Mouse (Mus musculus) neural tube, embryonic 14.5 days (tissue): ENCODE results near the gene H2-DMb2. TPM values are rescaled to one million over a fixed set of nuclear protein-coding genes. Genes with fewer than 3 reads are reported as not detected.

ENCODE experiments used
- ATAC-seq: fragments of 200-750 bp; cut with Nextera tagmentation; 2 replicates; pipeline ENCODE4 v1.8.0; 2017; ENCODE audit warnings: low read depth, mild to moderate bottlenecking, moderate TSS enrichment, moderate library complexity
- H3K27ac ChIP-seq: fragments of 300-500 bp; sonication (generic); 2 replicates; pipeline ENCODE4 v1.5.1; 2014; ENCODE audit warnings: low read depth, mild to moderate bottlenecking, control low read depth, low read length, moderate library complexity, mixed read lengths
- H3K27me3 ChIP-seq: fragments of 300-500 bp; sonication (generic); 2 replicates; pipeline ENCODE4 v1.6.1; 2014; ENCODE audit warnings: low read length; ENCODE audit not compliant: control insufficient read depth, insufficient read depth
- H3K36me3 ChIP-seq: fragments of 300-500 bp; sonication (generic); 2 replicates; pipeline ENCODE4 v1.6.1; 2014; ENCODE audit warnings: low read length, mixed read lengths; ENCODE audit not compliant: control insufficient read depth, insufficient read depth
- H3K4me1 ChIP-seq: fragments of 300-500 bp; sonication (generic); 2 replicates; pipeline ENCODE4 v1.6.1; 2014; ENCODE audit warnings: low read length; ENCODE audit not compliant: control insufficient read depth, insufficient read depth
- H3K4me2 ChIP-seq: fragments of 300-500 bp; sonication (generic); 2 replicates; pipeline ENCODE4 v1.6.1; 2014; ENCODE audit warnings: mild to moderate bottlenecking, low read depth, low read length, control low read depth
- H3K4me3 ChIP-seq: fragments of 300-500 bp; sonication (generic); 2 replicates; pipeline ENCODE4 v1.5.1; 2014; ENCODE audit warnings: low read depth, low read length, control low read depth, mixed read lengths
- H3K9ac ChIP-seq: fragments of 300-500 bp; sonication (generic); replicated peaks from 2 replicates; pipeline ENCODE4 v1.6.1; 2014; ENCODE audit warnings: low read depth, mild to moderate bottlenecking, control low read depth, low read length, mixed read lengths
- H3K9me3 ChIP-seq: fragments of 300-500 bp; sonication (generic); 2 replicates; pipeline ENCODE4 v1.6.1; 2016; ENCODE audit warnings: low read length; ENCODE audit not compliant: control insufficient read depth
- WGBS: fragments of 180-500 bp; shearing (Covaris S2); extraction: QIAGEN DNeasy Blood & Tissue Kit; methylation state at CpG from one replicate; pipeline ENCODE4 v1.1.7; 2014; 5-methylcytosine and 5-hydroxymethylcytosine counted together
- polyA plus RNA-seq: library from polyadenylated mRNA; unstranded; fragments of >200 nt; fragmentation: Nextera tagmentation; extraction: Ambion mirVana; gene quantifications from 2 replicates; pipeline ENCODE4 v1.2.1, GENCODE M21; 2014

Gene H2-DMb2
- polyA plus RNA-seq, 1 experiment from 2014 or later, result 0.16 TPM

DNA sequence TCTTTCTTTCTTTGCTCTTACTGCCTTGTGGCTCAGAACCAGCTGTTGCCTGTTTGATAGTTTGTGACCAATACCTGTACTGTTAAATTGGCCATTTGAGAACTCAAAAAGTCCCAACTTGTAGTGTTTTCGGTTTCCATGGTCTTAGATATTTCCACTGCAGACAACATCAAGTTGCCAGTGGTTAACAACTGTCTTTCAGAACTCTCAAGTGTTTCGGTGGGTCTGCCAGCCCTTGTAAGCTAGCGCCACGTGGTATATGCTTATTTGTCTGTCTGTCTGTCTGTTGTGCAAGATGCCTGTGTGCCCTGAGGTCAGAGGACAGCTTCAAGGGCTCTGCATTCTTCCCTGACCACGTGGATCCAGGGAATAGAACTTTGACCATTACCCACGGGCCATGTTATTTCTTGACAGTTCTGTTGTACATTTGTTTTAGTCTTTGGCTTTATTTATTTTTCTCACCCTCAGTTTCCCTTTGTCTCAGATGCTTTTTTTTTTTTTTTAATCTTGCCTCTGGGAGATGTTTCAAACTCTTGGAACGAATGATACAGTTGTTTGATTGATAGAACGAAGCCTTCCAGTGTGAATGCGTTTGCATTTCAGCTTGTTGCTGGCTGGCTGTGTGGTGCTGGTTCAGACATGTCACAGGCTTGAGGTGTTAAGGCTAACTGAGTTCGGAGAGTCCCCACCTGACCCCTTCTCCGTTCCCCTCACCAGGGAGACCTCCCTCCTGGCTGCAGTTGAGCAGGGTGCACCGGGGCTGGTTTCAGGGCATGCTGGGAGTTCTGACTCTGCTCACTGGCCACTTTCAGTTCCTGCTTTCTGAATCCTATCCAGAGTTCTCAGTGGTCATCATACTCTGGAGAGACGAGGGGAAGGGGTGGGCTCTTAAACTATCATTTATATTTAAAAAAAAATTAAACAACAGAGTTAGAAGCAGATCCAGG lies 37.1 kb downstream of the H2-DMb2 start:
- H3K4me1 ChIP-seq, result no peaks in the 10 kb centered on the region
- no peaks in the 10 kb centered on the region for H3K27me3 ChIP-seq
- ATAC-seq, result no peak
- no peak overlapping the region for H3K27ac ChIP-seq
- no peak overlapping the region for H3K4me3 ChIP-seq
- no peak overlapping the region for H3K4me2 ChIP-seq
- 74% methylated on average over 13 of the region's 13 CpGs for WGBS
- no peak overlapping the region for H3K9ac ChIP-seq
- no peaks in the 10 kb centered on the region for H3K9me3 ChIP-seq
- H3K36me3 ChIP-seq, result no peaks in the 10 kb centered on the region

DNA sequence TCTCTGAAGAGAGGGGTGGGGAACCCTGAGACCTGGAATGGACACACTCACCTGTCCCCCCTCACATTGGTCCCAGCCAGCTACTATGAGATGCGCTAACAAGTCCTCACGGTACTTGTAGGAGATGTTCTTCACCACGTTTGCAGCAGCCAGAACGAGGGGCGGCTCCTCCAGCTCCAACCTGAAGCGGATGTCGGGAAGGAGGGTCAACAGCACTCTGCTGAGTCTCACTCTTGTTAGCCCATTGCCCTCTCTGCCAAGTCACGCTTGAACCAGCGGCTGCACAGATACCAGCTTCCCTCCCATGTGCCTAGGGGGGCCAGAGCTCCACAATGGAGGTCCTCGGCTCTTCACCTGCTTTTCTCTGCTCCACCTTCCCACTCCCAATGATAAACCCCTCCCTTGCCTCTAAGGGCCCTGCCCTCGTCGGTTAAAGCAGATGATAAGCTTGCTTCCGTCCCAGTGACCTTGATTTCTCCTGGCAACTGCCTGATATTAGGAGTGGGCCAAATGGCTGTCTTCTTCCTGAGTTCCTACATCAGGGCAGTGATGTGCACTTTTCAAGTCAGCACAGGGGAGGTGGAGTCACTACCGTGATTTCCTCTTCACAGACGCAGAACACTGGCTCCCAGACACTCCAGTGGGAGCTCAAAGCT lies 40.6 kb downstream of the H2-DMb2 start:
- Histone ChIP-seq H3K27ac (no peak overlapping the region), H3K36me3 (no peaks in the 10 kb centered on the region), H3K9me3 (no peaks in the 10 kb centered on the region), H3K4me3 (no peak overlapping the region), H3K9ac (no peak overlapping the region), H3K4me2 (no peak overlapping the region), H3K4me1 (peaks cover 11% of the 10 kb centered on the region), H3K27me3 (peaks cover 22% of the 10 kb centered on the region)
- WGBS, result 75% methylated on average over 15 of the region's 15 CpGs
- no peak for ATAC-seq

DNA sequence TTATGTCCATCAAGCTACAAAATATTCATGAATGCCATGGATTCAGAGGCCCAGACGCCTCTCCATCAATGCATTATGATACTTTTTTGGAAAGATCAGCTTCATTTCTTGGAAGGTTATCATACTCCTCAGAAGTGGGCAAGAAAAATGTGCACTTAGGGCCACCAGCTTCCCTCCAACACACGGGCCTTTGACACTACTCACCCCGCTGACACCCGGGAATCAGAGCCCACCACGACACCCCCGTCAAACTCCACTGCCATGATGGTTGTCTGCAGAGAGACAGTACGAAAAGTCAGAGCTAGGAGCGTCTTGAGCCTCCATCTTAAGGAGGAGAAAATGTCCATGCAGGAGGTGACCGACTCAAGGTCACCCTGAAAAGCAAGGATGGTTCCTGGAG lies 42.4 kb downstream of the H2-DMb2 start:
- ATAC-seq, result no peak
- Histone ChIP-seq H3K27me3 (peaks cover 22% of the 10 kb centered on the region), H3K27ac (no peak overlapping the region), H3K4me1 (peaks cover 11% of the 10 kb centered on the region), H3K36me3 (no peaks in the 10 kb centered on the region), H3K4me2 (no peak overlapping the region), H3K9me3 (no peaks in the 10 kb centered on the region), H3K4me3 (no peak overlapping the region), H3K9ac (no peak overlapping the region)
- WGBS, result 91% methylated on average over 9 of the region's 9 CpGs

DNA sequence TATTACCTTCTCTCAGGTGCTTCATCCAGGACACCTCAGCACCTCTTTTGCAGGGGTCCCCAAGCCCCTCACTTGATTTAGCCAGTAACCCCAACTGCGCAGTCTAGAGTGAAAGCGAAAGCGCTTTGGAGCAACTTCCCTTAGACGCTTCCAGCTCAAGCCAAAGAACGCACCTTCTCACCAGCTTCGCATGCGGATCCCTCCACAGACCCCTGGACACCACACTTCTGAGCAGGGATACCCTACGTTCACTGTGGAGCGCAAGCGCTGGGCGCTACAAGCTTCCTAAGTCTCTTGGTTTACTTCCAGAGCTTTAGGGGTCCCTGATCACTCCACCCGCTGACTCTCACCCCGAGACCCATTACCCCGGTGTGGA lies 43.8 kb downstream of the H2-DMb2 start:
- ATAC-seq, result peak; percentile 73
- no peaks in the 10 kb centered on the region for H3K36me3 ChIP-seq

DNA sequence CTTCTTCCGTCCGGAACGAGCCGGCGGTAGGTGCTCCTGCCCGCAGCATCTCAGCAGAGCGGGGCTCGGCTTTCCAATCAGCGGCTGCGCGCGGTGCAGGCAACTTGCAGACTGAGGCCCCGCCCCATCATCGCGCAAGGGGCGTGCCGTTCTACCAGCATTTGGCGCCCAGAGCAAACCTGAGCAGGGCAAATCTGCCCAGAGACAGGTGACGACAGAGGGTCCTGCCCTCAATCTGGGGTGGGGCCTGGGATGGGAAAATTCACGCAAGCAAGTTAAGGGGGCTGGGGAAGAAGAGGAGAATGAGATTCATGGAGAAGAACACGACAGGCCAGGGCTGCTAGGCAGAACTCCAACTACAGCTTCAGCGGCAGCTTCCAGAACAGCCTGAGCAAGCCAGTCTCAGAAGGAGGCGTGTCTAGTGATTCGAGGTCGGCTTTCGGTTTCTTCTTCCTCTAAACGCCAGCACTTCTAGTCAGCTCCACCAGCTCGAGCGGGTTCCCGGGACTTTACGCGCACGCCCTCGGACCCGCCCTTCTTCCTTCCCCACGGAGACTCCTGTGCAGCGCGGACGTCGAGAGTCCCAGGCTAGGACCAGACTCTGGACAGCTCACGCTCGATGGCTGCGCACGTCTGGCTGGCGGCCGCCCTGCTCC lies 44.3 kb downstream of the H2-DMb2 start, which contains the start of the genes Tap1 and Psmb9:
Tap1 (plus strand) TSS at position 293 of the 656 bp plus-strand sequence.
Psmb9 (minus strand) TSS at position 504 of the 656 bp plus-strand sequence.
- H3K36me3 ChIP-seq, result no peaks in the 10 kb centered on the region
- peak within 1 kb of the TSS; percentile 41 for H3K9ac ChIP-seq
- H3K27me3 ChIP-seq, result peaks cover 22% of the 10 kb centered on the region
- ATAC-seq, result peak; percentile 96
- peak within 1 kb of the TSS; percentile 66 for H3K4me2 ChIP-seq
- H3K4me3 ChIP-seq, result peak within 1 kb of the TSS; percentile 36
- H3K9me3 ChIP-seq, result no peaks in the 10 kb centered on the region
- WGBS, result under 1% methylated on average over 45 of the region's 46 CpGs
- peaks cover 11% of the 10 kb centered on the region for H3K4me1 ChIP-seq
- no peak within 1 kb of the TSS for H3K27ac ChIP-seq

More for the DNA sequence above, 43.8 kb downstream of the H2-DMb2 start:
- Histone ChIP-seq H3K4me1 (peaks cover 11% of the 10 kb centered on the region), H3K27ac (no peak overlapping the region), H3K4me3 (peak overlapping the region; percentile 36), H3K4me2 (peak overlapping the region; percentile 66), H3K9ac (peak overlapping the region; percentile 41; the same call in 1 of the 2 replicates), H3K9me3 (no peaks in the 10 kb centered on the region), H3K27me3 (peaks cover 22% of the 10 kb centered on the region)
- 5% methylated on average over 14 of the region's 14 CpGs for WGBS

DNA sequence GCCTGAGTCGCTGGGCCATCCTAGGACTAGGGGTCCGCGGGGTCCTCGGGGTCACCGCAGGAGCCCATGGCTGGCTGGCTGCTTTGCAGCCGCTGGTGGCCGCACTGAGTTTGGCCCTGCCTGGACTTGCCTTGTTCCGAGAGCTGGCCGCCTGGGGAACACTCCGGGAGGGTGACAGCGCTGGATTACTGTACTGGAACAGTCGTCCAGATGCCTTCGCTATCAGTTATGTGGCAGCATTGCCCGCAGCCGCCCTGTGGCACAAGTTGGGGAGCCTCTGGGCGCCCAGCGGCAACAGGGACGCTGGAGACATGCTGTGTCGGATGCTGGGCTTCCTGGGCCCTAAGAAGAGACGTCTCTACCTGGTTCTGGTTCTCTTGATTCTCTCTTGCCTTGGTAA lies 44.9 kb downstream of the H2-DMb2 start:
- Histone ChIP-seq H3K4me3 (peak overlapping the region; percentile 36), H3K27me3 (peaks cover 22% of the 10 kb centered on the region), H3K9me3 (no peaks in the 10 kb centered on the region), H3K9ac (peak overlapping the region; percentile 41), H3K4me2 (peak overlapping the region; percentile 66), H3K27ac (no peak overlapping the region), H3K4me1 (peaks cover 11% of the 10 kb centered on the region), H3K36me3 (no peaks in the 10 kb centered on the region)
- no peak for ATAC-seq
- 6% methylated on average over 20 of the region's 20 CpGs for WGBS

DNA sequence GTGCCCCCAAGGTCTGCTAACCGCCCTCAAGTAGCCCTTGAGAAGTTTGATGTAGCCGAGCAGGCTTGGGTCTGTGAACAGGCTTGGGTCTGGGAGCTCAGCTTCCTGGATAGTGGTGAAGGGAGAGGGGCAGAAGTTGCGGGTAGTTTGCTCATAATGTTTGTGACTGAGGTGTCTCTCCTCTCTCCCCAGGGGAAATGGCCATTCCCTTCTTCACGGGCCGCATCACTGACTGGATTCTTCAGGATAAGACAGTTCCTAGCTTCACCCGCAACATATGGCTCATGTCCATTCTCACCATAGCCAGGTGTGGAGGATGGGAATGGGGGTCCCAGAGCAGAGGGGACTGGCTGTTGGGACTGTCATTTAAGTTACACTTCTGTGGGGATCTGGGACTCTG lies 45.9 kb downstream of the H2-DMb2 start:
- 75% methylated on average over 6 of the region's 6 CpGs for WGBS
- peaks cover 11% of the 10 kb centered on the region for H3K4me1 ChIP-seq
- no peak overlapping the region for H3K4me2 ChIP-seq
- no peaks in the 10 kb centered on the region for H3K36me3 ChIP-seq
- no peak overlapping the region for H3K27ac ChIP-seq
- no peak overlapping the region for H3K4me3 ChIP-seq
- no peak for ATAC-seq
- no peaks in the 10 kb centered on the region for H3K9me3 ChIP-seq
- H3K9ac ChIP-seq, result no peak overlapping the region
- peaks cover 27% of the 10 kb centered on the region for H3K27me3 ChIP-seq

DNA sequence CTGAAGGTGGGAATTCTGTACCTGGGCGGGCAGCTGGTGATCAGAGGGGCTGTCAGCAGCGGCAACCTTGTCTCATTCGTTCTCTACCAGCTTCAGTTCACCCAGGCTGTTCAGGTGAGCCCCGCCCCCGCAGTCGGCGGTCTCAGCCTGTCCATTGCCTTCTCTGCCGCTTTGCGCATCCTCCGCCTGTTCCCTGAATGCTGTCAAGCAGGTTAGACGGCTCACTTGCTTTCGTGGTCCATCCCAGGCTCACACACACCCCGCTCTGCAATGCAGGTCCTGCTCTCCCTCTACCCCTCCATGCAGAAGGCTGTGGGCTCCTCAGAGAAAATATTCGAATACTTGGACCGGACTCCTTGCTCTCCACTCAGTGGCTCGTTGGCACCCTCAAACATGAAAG lies 49.7 kb downstream of the H2-DMb2 start:
- H3K4me2 ChIP-seq, result no peak overlapping the region
- ATAC-seq, result no peak
- peaks cover 28% of the 10 kb centered on the region for H3K27me3 ChIP-seq
- no peak overlapping the region for H3K27ac ChIP-seq
- H3K36me3 ChIP-seq, result no peaks in the 10 kb centered on the region
- no peaks in the 10 kb centered on the region for H3K9me3 ChIP-seq
- H3K4me3 ChIP-seq, result no peak overlapping the region
- H3K4me1 ChIP-seq, result peaks cover 6% of the 10 kb centered on the region
- 22% methylated on average over 16 of the region's 16 CpGs for WGBS
- H3K9ac ChIP-seq, result no peak overlapping the region
